Mouse (Mus musculus) lung, postnatal 0 days (tissue): Measurements from ENCODE around the gene Efna5. TPM values are rescaled to one million over a fixed set of nuclear protein-coding genes. Genes with fewer than 3 reads are reported as not detected.

ENCODE experiments used
- ATAC-seq: fragments of 200-750 bp; cut with Nextera tagmentation; 2 replicates; pipeline ENCODE4 v1.8.0; 2017; ENCODE audit warnings: moderate library complexity
- DNase-seq: peaks from one replicate; pipeline ENCODE4 v3.0.0-alpha.2; 2016; ENCODE audit warnings: low spot score
- H3K27ac ChIP-seq: fragments of 300-500 bp; sonication (generic); 2 replicates; pipeline ENCODE4 v1.5.1; 2014; ENCODE audit warnings: antibody characterized with exemption, mild to moderate bottlenecking, low read length, mixed read lengths
- H3K27me3 ChIP-seq: fragments of 300-500 bp; sonication (generic); replicated peaks from 2 replicates; pipeline ENCODE4 v1.6.1; 2014; ENCODE audit warnings: low read length, mixed read lengths; ENCODE audit not compliant: insufficient read depth
- H3K36me3 ChIP-seq: fragments of 300-500 bp; sonication (generic); 2 replicates; pipeline ENCODE4 v1.6.1; 2014; ENCODE audit warnings: low read length, mixed read lengths; ENCODE audit not compliant: insufficient read depth
- H3K4me1 ChIP-seq: fragments of 300-500 bp; sonication (generic); 2 replicates; pipeline ENCODE4 v1.6.1; 2014; ENCODE audit warnings: antibody characterized with exemption, low read depth, low read length, mixed read lengths; ENCODE audit not compliant: insufficient read depth
- H3K4me2 ChIP-seq: fragments of 300-500 bp; sonication (generic); replicated peaks from 2 replicates; pipeline ENCODE4 v1.6.1; 2014; ENCODE audit warnings: low read depth, mild to moderate bottlenecking, low read length, moderate library complexity, mixed read lengths
- H3K4me3 ChIP-seq: fragments of 300-500 bp; sonication (generic); 2 replicates; pipeline ENCODE4 v1.5.1; 2014; ENCODE audit warnings: low read depth, low read length
- H3K9ac ChIP-seq: fragments of 300-500 bp; sonication (generic); replicated peaks from 2 replicates; pipeline ENCODE4 v1.6.1; 2014; ENCODE audit warnings: low read depth, mild to moderate bottlenecking
- H3K9me3 ChIP-seq: fragments of 300-500 bp; sonication (generic); 2 replicates; pipeline ENCODE4 v1.6.1; 2016; ENCODE audit warnings: low read length, mixed read lengths
- CTCF ChIP-seq: IDR thresholded peaks from 2 replicates; pipeline ENCODE4 v1.5.1; 2016; ENCODE audit warnings: antibody characterized with exemption, mild to moderate bottlenecking
- EP300 ChIP-seq: IDR thresholded peaks from 2 replicates; pipeline ENCODE4 v1.6.1; 2016; ENCODE audit warnings: antibody characterized with exemption, mild to moderate bottlenecking, control low read depth
- WGBS: fragments of 180-500 bp; shearing (Covaris S2); extraction: QIAGEN DNeasy Blood & Tissue Kit; methylation state at CpG from one replicate; pipeline ENCODE4 v1.1.7; 2014; 5-methylcytosine and 5-hydroxymethylcytosine counted together
- polyA plus RNA-seq: library from polyadenylated mRNA; unstranded; fragments of >200 nt; fragmentation: Nextera tagmentation; extraction: Ambion mirVana; gene quantifications from 2 replicates; pipeline ENCODE4 v1.2.1, GENCODE M21; 2015

Efna5 gene
- polyA plus RNA-seq, 1 experiment from 2014 or later: 6.7 TPM

DNA sequence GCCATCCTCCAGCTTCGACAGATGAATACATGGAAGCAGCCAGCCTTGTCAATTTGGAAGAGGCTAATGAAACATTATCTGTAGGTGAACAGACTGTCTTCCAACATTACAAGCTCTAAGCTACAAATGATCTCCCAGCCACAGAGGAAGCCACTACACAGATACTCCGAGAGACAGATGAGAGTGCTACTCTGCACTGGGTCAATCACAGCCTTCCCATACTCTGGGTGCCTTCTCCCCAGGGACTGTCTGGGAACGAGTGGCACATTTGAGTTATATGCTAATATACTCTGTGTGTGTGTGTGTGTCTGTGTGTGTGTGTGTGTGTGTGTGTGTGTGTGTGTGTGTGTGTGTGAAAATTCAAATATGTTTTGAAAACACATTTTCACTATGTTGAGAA is 30.5 kb downstream of the Efna5 start:
- Histone ChIP-seq H3K9ac (no peak overlapping the region), H3K9me3 (no peaks in the 10 kb centered on the region), H3K27ac (no peak overlapping the region), H3K4me3 (no peak overlapping the region), H3K4me1 (no peaks in the 10 kb centered on the region), H3K36me3 (no peaks in the 10 kb centered on the region), H3K27me3 (no peaks in the 10 kb centered on the region), H3K4me2 (no peak overlapping the region)
- WGBS: 62% methylated on average over 3 of the region's 3 CpGs
- DNase-seq: no peak
- ATAC-seq: no peak
- TF ChIP-seq EP300: no peak
- no peak for TF ChIP-seq CTCF

DNA sequence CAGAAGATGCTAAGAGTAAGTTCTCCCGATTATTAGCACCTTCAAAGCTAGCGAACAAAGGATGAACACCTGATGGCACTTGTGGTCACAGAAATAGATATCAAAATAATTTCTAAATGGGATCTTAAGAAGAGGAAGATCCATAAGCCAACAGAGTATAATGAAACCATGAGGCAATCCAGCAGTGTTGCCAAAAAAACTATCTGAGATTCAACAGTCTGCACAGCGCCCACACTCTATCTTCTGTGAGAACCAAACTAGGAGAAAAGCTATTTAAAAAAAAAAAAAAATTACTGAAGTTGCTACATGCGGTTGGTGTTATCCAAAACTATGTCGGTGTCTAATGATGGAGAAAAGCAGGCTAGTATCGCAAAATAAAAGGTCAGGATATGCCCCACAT is 31.4 kb downstream of the Efna5 start:
- H3K4me2 ChIP-seq: no peak overlapping the region
- 64% methylated on average over 6 of the region's 6 CpGs for WGBS
- DNase-seq: no peak
- no peak overlapping the region for H3K27ac ChIP-seq
- no peaks in the 10 kb centered on the region for H3K36me3 ChIP-seq
- no peak overlapping the region for H3K4me3 ChIP-seq
- no peaks in the 10 kb centered on the region for H3K27me3 ChIP-seq
- no peaks in the 10 kb centered on the region for H3K9me3 ChIP-seq
- ATAC-seq: no peak
- no peak overlapping the region for H3K9ac ChIP-seq
- H3K4me1 ChIP-seq: no peaks in the 10 kb centered on the region
- TF ChIP-seq CTCF (no peak), EP300 (no peak)

- Histone ChIP-seq H3K4me1 (no peaks in the 10 kb centered on the region), H3K9me3 (no peaks in the 10 kb centered on the region), H3K27ac (no peak overlapping the region), H3K27me3 (no peaks in the 10 kb centered on the region), H3K9ac (no peak overlapping the region), H3K4me3 (no peak overlapping the region), H3K4me2 (no peak overlapping the region), H3K36me3 (no peaks in the 10 kb centered on the region)
- DNase-seq: no peak
- ATAC-seq: no peak
- 81% methylated on average over 5 of the region's 5 CpGs for WGBS
- TF ChIP-seq CTCF (no peak), EP300 (no peak)
Observed at GRCm38 (mm10) chr17:62845656-62846055, 35.5 kb downstream of the Efna5 start.

- ATAC-seq (no peak), DNase-seq (no peak)
- no peak overlapping the region for H3K4me2 ChIP-seq
- H3K36me3 ChIP-seq: no peaks in the 10 kb centered on the region
- H3K4me3 ChIP-seq: no peak overlapping the region
- H3K27me3 ChIP-seq: no peaks in the 10 kb centered on the region
- H3K9me3 ChIP-seq: no peaks in the 10 kb centered on the region
- no peaks in the 10 kb centered on the region for H3K4me1 ChIP-seq
- H3K27ac ChIP-seq: no peak overlapping the region
- TF ChIP-seq CTCF (no peak), EP300 (no peak)
- no peak overlapping the region for H3K9ac ChIP-seq
- 69% methylated on average over 5 of the region's 5 CpGs for WGBS
Observed at GRCm38 (mm10) chr17:62844329-62844728, 36.8 kb downstream of the Efna5 start.

GRCm38 (mm10) chr17:62837336-62837735 is 43.8 kb downstream of the Efna5 start:
- 57% methylated on average over 7 of the region's 7 CpGs for WGBS
- ATAC-seq (no peak), DNase-seq (no peak)
- H3K27me3 ChIP-seq: no peaks in the 10 kb centered on the region
- no peak overlapping the region for H3K27ac ChIP-seq
- H3K4me3 ChIP-seq: no peak overlapping the region
- H3K36me3 ChIP-seq: no peaks in the 10 kb centered on the region
- no peak overlapping the region for H3K4me2 ChIP-seq
- H3K4me1 ChIP-seq: no peaks in the 10 kb centered on the region
- H3K9me3 ChIP-seq: no peaks in the 10 kb centered on the region
- no peak overlapping the region for H3K9ac ChIP-seq
- TF ChIP-seq CTCF (no peak), EP300 (no peak)

GRCm38 (mm10) chr17:62836598-62837106 is 44.5 kb downstream of the Efna5 start:
- ATAC-seq (no peak), DNase-seq (no peak)
- Histone ChIP-seq H3K9me3 (no peaks in the 10 kb centered on the region), H3K9ac (no peak overlapping the region), H3K4me3 (no peak overlapping the region), H3K27ac (no peak overlapping the region), H3K4me1 (no peaks in the 10 kb centered on the region), H3K4me2 (no peak overlapping the region), H3K27me3 (no peaks in the 10 kb centered on the region), H3K36me3 (no peaks in the 10 kb centered on the region)
- 67% methylated on average over 6 of the region's 6 CpGs for WGBS
- TF ChIP-seq CTCF: no peak
- TF ChIP-seq EP300: no peak

GRCm38 (mm10) chr17:62832550-62833127 is 48.5 kb downstream of the Efna5 start:
- H3K9ac ChIP-seq: no peak overlapping the region
- WGBS: 67% methylated on average over 16 of the region's 16 CpGs
- H3K4me3 ChIP-seq: no peak overlapping the region
- H3K4me1 ChIP-seq: no peaks in the 10 kb centered on the region
- no peaks in the 10 kb centered on the region for H3K27me3 ChIP-seq
- no peak overlapping the region for H3K27ac ChIP-seq
- H3K36me3 ChIP-seq: no peaks in the 10 kb centered on the region
- TF ChIP-seq EP300: no peak
- TF ChIP-seq CTCF: no peak
- H3K9me3 ChIP-seq: no peaks in the 10 kb centered on the region
- no peak overlapping the region for H3K4me2 ChIP-seq
- ATAC-seq (no peak), DNase-seq (no peak)
